Mouse (Mus musculus): Measurements from ENCODE around the gene Lancl1.

DNA sequence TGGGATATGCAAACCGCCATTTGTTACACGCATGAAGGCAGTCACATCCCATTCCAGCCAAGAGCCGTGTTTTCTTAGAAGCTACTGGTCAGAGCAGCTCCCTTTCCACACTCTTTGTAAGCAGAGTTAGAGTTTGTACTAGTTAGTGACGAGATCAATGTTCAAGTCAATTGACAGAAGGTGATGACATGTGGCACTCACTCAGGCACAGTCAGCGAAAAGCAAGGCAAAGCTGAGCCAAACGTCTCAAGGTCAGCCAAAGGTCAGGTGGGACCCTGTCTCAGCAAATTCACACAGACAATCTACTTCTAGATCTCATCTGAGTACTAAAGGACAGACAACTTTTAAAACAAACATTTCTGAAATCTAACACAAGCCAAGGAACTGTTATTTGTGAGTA, 36.4 kb downstream of the Lancl1 start:
- TF ChIP-seq CTCF (IDR thresholded peaks at IDR 0.05; ENCODE audit: low read depth, low read length): no peak
- TF ChIP-seq POLR2AphosphoS5 (IDR thresholded peaks at IDR 0.05; ENCODE audit: insufficient replicate concordance, low read depth, low read length): no peak

All from G1E (cell line).